19 mouse cellular contexts compared by ENCODE assay signal in the genomic region with DNA sequence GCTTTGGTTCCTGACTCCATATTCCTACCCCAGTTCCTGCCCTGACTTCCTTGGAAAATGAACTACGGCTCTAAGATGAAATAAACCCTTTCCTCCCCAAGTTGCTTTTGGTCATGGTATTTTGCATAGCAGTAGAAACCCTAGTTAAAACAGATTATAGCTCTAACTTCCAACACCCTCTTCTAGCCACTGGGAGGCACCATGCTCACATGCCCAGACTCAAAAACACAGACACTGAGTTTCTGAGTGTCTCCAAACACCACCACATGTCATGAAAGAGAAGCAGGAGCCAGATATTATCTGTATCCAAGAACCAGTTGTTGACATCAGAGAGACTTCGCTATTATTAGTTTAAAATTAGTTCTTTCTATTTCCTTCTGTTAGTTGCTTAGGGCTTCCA.
DNase-seq lines count a peak whose midpoint lies in the region; ATAC-seq and TF ChIP-seq lines count a peak whose summit lies in the region.
"Had no signal": no experiment of that assay in that cellular context is flagged by ENCODE, and none has a peak within 500 bp of the region (broad histone marks: within the 10 kb centered on the region; RNA-seq: fewer than 3 reads in every experiment).

No protein-coding gene starts in this region.

- no peaks in the 10 kb centered on the region for H3K9me3 ChIP-seq in forebrain, postnatal 0 days (ENCODE audit: low read length)
- H3K9me3 ChIP-seq in forebrain, embryonic 12.5 days, result peaks cover 9% of the 10 kb centered on the region; the same call in 1 of the 2 replicates
- H3K9me3 ChIP-seq in intestine, postnatal 0 days (ENCODE audit: control insufficient read depth), result no peaks in the 10 kb centered on the region
- H3K9me3 ChIP-seq in intestine, embryonic 16.5 days (ENCODE audit: control insufficient read depth, low read length), result no peaks in the 10 kb centered on the region
- H3K9me3 ChIP-seq: embryonic facial prominence, embryonic 12.5 days; hindbrain, embryonic 15.5 days; intestine, embryonic 15.5 days had no signal

- H3K9ac ChIP-seq in forebrain, postnatal 0 days, result no peak overlapping the region
- no peak overlapping the region for H3K9ac ChIP-seq in forebrain, embryonic 12.5 days
- no peak overlapping the region for H3K9ac ChIP-seq in intestine, postnatal 0 days (ENCODE audit: low read depth, low read length)
- no peak overlapping the region for H3K9ac ChIP-seq in intestine, embryonic 16.5 days (ENCODE audit: low read depth, low read length)
- H3K9ac ChIP-seq: embryonic facial prominence, embryonic 12.5 days; hindbrain, embryonic 15.5 days; intestine, embryonic 15.5 days; liver, embryonic 14.5 days; midbrain, embryonic 12.5 days had no signal

- no peaks in the 10 kb centered on the region for H3K36me3 ChIP-seq in forebrain, postnatal 0 days (ENCODE audit: insufficient read depth)
- no peaks in the 10 kb centered on the region for H3K36me3 ChIP-seq in forebrain, embryonic 12.5 days (replicated peaks)
- no peaks in the 10 kb centered on the region for H3K36me3 ChIP-seq in intestine, postnatal 0 days (ENCODE audit: control insufficient read depth, insufficient read depth)
- H3K36me3 ChIP-seq in intestine, embryonic 16.5 days (ENCODE audit: control insufficient read depth, insufficient read depth, low read length), result no peaks in the 10 kb centered on the region
- H3K36me3 ChIP-seq: embryonic facial prominence, embryonic 12.5 days; hindbrain, embryonic 15.5 days; intestine, embryonic 15.5 days; midbrain, embryonic 12.5 days had no signal

- no peak overlapping the region for H3K4me3 ChIP-seq in forebrain, postnatal 0 days (ENCODE audit: low read depth, low read length)
- H3K4me3 ChIP-seq in forebrain, embryonic 12.5 days (replicated peaks), result no peak overlapping the region
- H3K4me3 ChIP-seq in intestine, postnatal 0 days (ENCODE audit: low read depth, low read length), result no peak overlapping the region
- no peak overlapping the region for H3K4me3 ChIP-seq in intestine, embryonic 16.5 days (ENCODE audit: low read length)
- H3K4me3 ChIP-seq in bone marrow, adult 2 months (replicated peaks; ENCODE audit: control insufficient read depth, low read depth, low read length), result no peak overlapping the region
- H3K4me3 ChIP-seq: embryonic facial prominence, embryonic 12.5 days; hindbrain, embryonic 15.5 days; intestine, embryonic 15.5 days; midbrain, embryonic 12.5 days had no signal

- no peak for TF ChIP-seq POLR2A in bone marrow, adult 2 months (IDR thresholded peaks at IDR 0.05; ENCODE audit: borderline replicate concordance, control insufficient read depth, low read depth, low read length)

- no peaks in the 10 kb centered on the region for H3K27me3 ChIP-seq in forebrain, postnatal 0 days (ENCODE audit: insufficient read depth, low read length)
- no peaks in the 10 kb centered on the region for H3K27me3 ChIP-seq in forebrain, embryonic 12.5 days
- no peaks in the 10 kb centered on the region for H3K27me3 ChIP-seq in intestine, postnatal 0 days (replicated peaks; ENCODE audit: control insufficient read depth, insufficient read depth, low read length)
- H3K27me3 ChIP-seq in intestine, embryonic 16.5 days (replicated peaks; ENCODE audit: control insufficient read depth, insufficient read depth, low read length), result no peaks in the 10 kb centered on the region
- H3K27me3 ChIP-seq: embryonic facial prominence, embryonic 12.5 days; hindbrain, embryonic 15.5 days; intestine, embryonic 15.5 days; midbrain, embryonic 12.5 days had no signal

- DNase-seq in forebrain, postnatal 0 days, result no peak
- DNase-seq in 416B (ENCODE audit: low read depth), result peak; percentile 9
- no peak for DNase-seq in thymus, postnatal 14 days
- DNase-seq in spleen, postnatal 36 days (ENCODE audit: low spot score in 2 of 2), result no peak
- DNase-seq: cerebellum, adult 11-12 months; cerebellum, postnatal 14 days; heart, postnatal 4 days; kidney, postnatal 25 days had no signal

- 88% methylated on average over 2 of the region's 2 CpGs for WGBS in forebrain, postnatal 0 days
- WGBS in forebrain, embryonic 12.5 days, result 85% methylated on average over 2 of the region's 2 CpGs
- WGBS in intestine, postnatal 0 days, result 94% methylated on average over 2 of the region's 2 CpGs
- WGBS in intestine, embryonic 16.5 days, result 87% methylated on average over 2 of the region's 2 CpGs
- 78% methylated on average over 2 of the region's 2 CpGs for WGBS in bone marrow, adult 2 months

- no peaks in the 10 kb centered on the region for H3K4me1 ChIP-seq in forebrain, postnatal 0 days (ENCODE audit: insufficient read depth)
- H3K4me1 ChIP-seq in forebrain, embryonic 12.5 days, result no peaks in the 10 kb centered on the region
- H3K4me1 ChIP-seq in intestine, postnatal 0 days (replicated peaks; ENCODE audit: control insufficient read depth, insufficient read depth, low read length), result no peaks in the 10 kb centered on the region
- H3K4me1 ChIP-seq in intestine, embryonic 16.5 days (ENCODE audit: control insufficient read depth, insufficient read depth, low read length), result no peaks in the 10 kb centered on the region
- H3K4me1 ChIP-seq in bone marrow, adult 2 months (ENCODE audit: control insufficient read depth, insufficient read depth, low read length), result no peaks in the 10 kb centered on the region
- H3K4me1 ChIP-seq: embryonic facial prominence, embryonic 12.5 days; intestine, embryonic 15.5 days; midbrain, embryonic 12.5 days had no signal

- no peak overlapping the region for H3K4me2 ChIP-seq in forebrain, postnatal 0 days (ENCODE audit: low read depth)
- no peak overlapping the region for H3K4me2 ChIP-seq in forebrain, embryonic 12.5 days
- no peak overlapping the region for H3K4me2 ChIP-seq in intestine, postnatal 0 days (replicated peaks; ENCODE audit: low read depth)
- no peak overlapping the region for H3K4me2 ChIP-seq in intestine, embryonic 16.5 days (ENCODE audit: low read depth, low read length)
- H3K4me2 ChIP-seq: embryonic facial prominence, embryonic 12.5 days; hindbrain, embryonic 15.5 days; intestine, embryonic 15.5 days; midbrain, embryonic 12.5 days had no signal

- TF ChIP-seq CTCF in forebrain, postnatal 0 days (IDR thresholded peaks at IDR 0.05; ENCODE audit: low read depth), result peak; percentile 8; the same call in 1 of the 2 replicates
- peak; percentile 36 for TF ChIP-seq CTCF in intestine, postnatal 0 days (IDR thresholded peaks at IDR 0.05; ENCODE audit: low read depth)
- TF ChIP-seq CTCF in bone marrow, adult 2 months (IDR thresholded peaks at IDR 0.05; ENCODE audit: control insufficient read depth, insufficient read depth, low read length), result 0 out of 2 replicates have a peak, but pooled peaks have one; percentile 17

- no peak for ATAC-seq in forebrain, postnatal 0 days
- ATAC-seq in forebrain, embryonic 12.5 days (ENCODE audit: low FRiP score), result no peak
- no peak for ATAC-seq in intestine, postnatal 0 days
- no peak for ATAC-seq in intestine, embryonic 16.5 days
- ATAC-seq: intestine, embryonic 15.5 days; lung, postnatal 0 days had no signal

- H3K27ac ChIP-seq in forebrain, postnatal 0 days (ENCODE audit: low read depth, low read length), result no peak overlapping the region
- no peak overlapping the region for H3K27ac ChIP-seq in forebrain, embryonic 12.5 days
- H3K27ac ChIP-seq in intestine, postnatal 0 days (ENCODE audit: low read depth, low read length), result no peak overlapping the region
- H3K27ac ChIP-seq in intestine, embryonic 16.5 days (ENCODE audit: low read length), result no peak overlapping the region
- H3K27ac ChIP-seq in bone marrow, adult 2 months (ENCODE audit: control insufficient read depth, insufficient read depth, low read depth, low read length, poor library complexity), result no peak overlapping the region
- H3K27ac ChIP-seq: embryonic facial prominence, embryonic 12.5 days; hindbrain, embryonic 15.5 days; intestine, embryonic 15.5 days; liver, embryonic 14.5 days; macrophage; midbrain, embryonic 12.5 days had no signal
